Mouse (Mus musculus) testis, adult 2 months (tissue): ENCODE results near the gene Gm26602.

Experiments used
- CTCF ChIP-seq: fragments of 200-500 bp; IDR thresholded peaks from 2 replicates; pipeline ENCODE4 v1.5.1; 2012; ENCODE audit warnings: low read depth, mild to moderate bottlenecking, inconsistent platforms, low read length, moderate library complexity; ENCODE audit not compliant: control insufficient read depth, insufficient read depth, insufficient replicate concordance
- POLR2A ChIP-seq: fragments of 200-500 bp; IDR thresholded peaks from 2 replicates; pipeline ENCODE4 v1.6.1; 2012; ENCODE audit warnings: low read depth, mild to moderate bottlenecking, inconsistent platforms, low read length, moderate library complexity; ENCODE audit not compliant: control insufficient read depth

GRCm38 (mm10) chr10:79886054-79886453 is 24.6 kb upstream of the Gm26602 start, which contains the start of gene Elane:
- TF ChIP-seq CTCF (no peak), POLR2A (no peak)
